Mouse (Mus musculus) CD4-positive helper T cell, adult 2 months (primary cell): Measurements from ENCODE around the gene Casp7.
A peak's percentile ranks its signal among the peaks of the same experiment; 100 is the strongest.
"Not testable (repeated sequence)": the region's sequence is repeated elsewhere in the genome, so short reads cannot be mapped to it uniquely, and the experiment has no call there.

ENCODE experiments used
- DNase-seq: peaks from one replicate; pipeline ENCODE4 v3.0.0-alpha.2; 2012; ENCODE audit warnings: low read depth, missing footprints, low spot score

Gene Casp7

GRCm38 (mm10) chr19:56396669-56397621 is at the start of gene Casp7:
Casp7 (plus strand) TSS chr19:56397129.
- peak; percentile 84 for DNase-seq

GRCm38 (mm10) chr19:56349295-56349694 is 47.6 kb upstream of the Casp7 start:
- DNase-seq: peak; percentile 6

GRCm38 (mm10) chr19:56353689-56354088 is 43.2 kb upstream of the Casp7 start:
- no peak for DNase-seq

GRCm38 (mm10) chr19:56355201-56355600 is 41.7 kb upstream of the Casp7 start:
- DNase-seq: no peak

- peak; percentile 30 for DNase-seq
These were observed 40.2 kb upstream of the Casp7 start for GRCm38 (mm10) chr19:56356480-56357373.

GRCm38 (mm10) chr19:56357374-56357708 is 39.6 kb upstream of the Casp7 start:
- DNase-seq: not testable (repeated sequence)

- no peak for DNase-seq
These were observed 38.0 kb upstream of the Casp7 start for GRCm38 (mm10) chr19:56358890-56359289.

GRCm38 (mm10) chr19:56363721-56364460 is 33.0 kb upstream of the Casp7 start:
- no peak for DNase-seq

GRCm38 (mm10) chr19:56364563-56364962 is 32.4 kb upstream of the Casp7 start:
- DNase-seq: no peak

GRCm38 (mm10) chr19:56366168-56366567 is 30.8 kb upstream of the Casp7 start:
- DNase-seq: no peak

- no peak for DNase-seq
These were observed 30.3 kb upstream of the Casp7 start for GRCm38 (mm10) chr19:56366625-56367024.

GRCm38 (mm10) chr19:56367778-56368177 is 29.2 kb upstream of the Casp7 start:
- DNase-seq: no peak

GRCm38 (mm10) chr19:56368912-56369311 is 28.0 kb upstream of the Casp7 start:
- no peak for DNase-seq

- no peak for DNase-seq
These were observed 26.4 kb upstream of the Casp7 start for GRCm38 (mm10) chr19:56370389-56371150.

GRCm38 (mm10) chr19:56372226-56372625 is 24.7 kb upstream of the Casp7 start:
- no peak for DNase-seq

- no peak for DNase-seq
These were observed 23.7 kb upstream of the Casp7 start for GRCm38 (mm10) chr19:56373246-56373645.

GRCm38 (mm10) chr19:56374011-56374410 is 22.9 kb upstream of the Casp7 start:
- DNase-seq: no peak

- DNase-seq: no peak
These were observed 18.9 kb upstream of the Casp7 start for GRCm38 (mm10) chr19:56378007-56378406.

GRCm38 (mm10) chr19:56378554-56379172 is 18.3 kb upstream of the Casp7 start:
- no peak for DNase-seq

- DNase-seq: no peak
These were observed 16.6 kb upstream of the Casp7 start for GRCm38 (mm10) chr19:56380341-56380740.
